Mouse (Mus musculus) erythroid progenitor cell, adult 5-6 weeks (primary cell): ENCODE measurements around the gene Ccdc89. TPM values are rescaled to one million over a fixed set of nuclear protein-coding genes. Genes with fewer than 3 reads are reported as not detected.

Experiments used
- ATAC-seq: replicated peaks from 2 replicates; pipeline ENCODE4 v1.8.0; 2016; ENCODE audit warnings: moderate number of reproducible peaks, mild to moderate bottlenecking, moderate TSS enrichment, inconsistent platforms; ENCODE audit not compliant: poor library complexity, low FRiP score, severe bottlenecking
- total RNA-seq, 2 experiments: library from RNA; stranded (forward) in 1 of 2; stranded (reverse) in 1 of 2; fragments of 150-400 nt in 1 of 2; fragments of 186-747, 209-891 nt in 1 of 2; gene quantifications; 2 replicates each; pipeline versions ENCODE4 v1.2.3 to v1.2.4; 2015 to 2017; ENCODE audit warnings: low replicate concordance in 2 of 2

The Ccdc89 gene
- total RNA-seq, 2 experiments from 2014 or later = not detected

GRCm38 (mm10) chr7:90460930-90461329 lies 34.6 kb downstream of the Ccdc89 start:
- ATAC-seq = 0 out of 2 replicates have a peak, but pooled peaks have one; percentile 28

GRCm38 (mm10) chr7:90461441-90461840 lies 35.1 kb downstream of the Ccdc89 start:
- no peak for ATAC-seq

- no peak for ATAC-seq
Observed at GRCm38 (mm10) chr7:90473511-90473910, 47.1 kb downstream of the Ccdc89 start.

GRCm38 (mm10) chr7:90475793-90476312 lies 49.5 kb downstream of the Ccdc89 start, which contains the start of gene Tmem126b:
Tmem126b (minus strand) TSS chr7:90476001.
- peak; percentile 98 for ATAC-seq

GRCm38 (mm10) chr7:90476313-90477245 lies 50.2 kb downstream of the Ccdc89 start, which contains the start of gene Dlg2:
Dlg2 (plus strand) TSS chr7:90476672.
- ATAC-seq = peak; percentile 14; the same call in 1 of the 2 replicates

Other genes with a start within 250 kb of the Ccdc89 start
- not detected in 2 replicates for gene Ccdc83, start 160.8 kb upstream of the Ccdc89 start, total RNA-seq (2015; ENCODE audit: low replicate concordance)
- not detected in 2 replicates for gene Ccdc83, start 160.8 kb upstream of the Ccdc89 start, total RNA-seq (2017; ENCODE audit: low replicate concordance)
- gene Sytl2, start 124.3 kb upstream of the Ccdc89 start, total RNA-seq (2015; ENCODE audit: low replicate concordance) = 2.9 TPM in 1 of 2 replicates, not detected in the other
- 0.61 and 2.7 TPM in 2 replicates for gene Sytl2, start 124.3 kb upstream of the Ccdc89 start, total RNA-seq (2017; ENCODE audit: low replicate concordance)
- gene Crebzf, start 16.2 kb downstream of the Ccdc89 start, total RNA-seq (2015; ENCODE audit: low replicate concordance) = 85.8 and 132 TPM in 2 replicates
- gene Crebzf, start 16.2 kb downstream of the Ccdc89 start, total RNA-seq (2017; ENCODE audit: low replicate concordance) = 76.8 and 101 TPM in 2 replicates
- gene Tmem126a, start 30.7 kb downstream of the Ccdc89 start, total RNA-seq (2015; ENCODE audit: low replicate concordance) = 4.0 and 18.9 TPM in 2 replicates
- gene Tmem126a, start 30.7 kb downstream of the Ccdc89 start, total RNA-seq (2017; ENCODE audit: low replicate concordance) = 3.1 and 3.7 TPM in 2 replicates
- 1.8 and 9.6 TPM in 2 replicates for gene Tmem126b, start 49.4 kb downstream of the Ccdc89 start, total RNA-seq (2015; ENCODE audit: low replicate concordance)
- 6.0 and 8.6 TPM in 2 replicates for gene Tmem126b, start 49.4 kb downstream of the Ccdc89 start, total RNA-seq (2017; ENCODE audit: low replicate concordance)
- gene Dlg2, start 50.1 kb downstream of the Ccdc89 start, total RNA-seq (2015; ENCODE audit: low replicate concordance) = 5.8 TPM in 1 of 2 replicates, not detected in the other
- not detected in 2 replicates for gene Dlg2, start 50.1 kb downstream of the Ccdc89 start, total RNA-seq (2017; ENCODE audit: low replicate concordance)